Comparison of ENCODE assay signal across 8 mouse cellular contexts in genomic region chr9:22085022-22085834, GRCm38 (mm10). TPM values are rescaled to one million over a fixed set of nuclear protein-coding genes. Genes with fewer than 3 reads are reported as not detected.
A peak's percentile ranks its signal among the peaks of the same experiment; 100 is the strongest.
DNase-seq lines count a peak whose midpoint lies in the region; ATAC-seq and TF ChIP-seq lines count a peak whose summit lies in the region.

Gene Ecsit (minus strand): TSS chr9:22085438.

- H3K27me3 ChIP-seq in CH12.LX (replicated peaks): no peaks in the 10 kb centered on the region
- H3K27me3 ChIP-seq in forebrain, embryonic 11.5 days (ENCODE audit: control insufficient read depth, insufficient read depth, low read length): no peaks in the 10 kb centered on the region
- H3K27me3 ChIP-seq in heart, embryonic 16.5 days (ENCODE audit: control insufficient read depth, insufficient read depth, low read length): no peaks in the 10 kb centered on the region
- H3K27me3 ChIP-seq in liver, embryonic 15.5 days: no peaks in the 10 kb centered on the region
- H3K27me3 ChIP-seq in neural tube, embryonic 12.5 days (replicated peaks): no peaks in the 10 kb centered on the region

- in situ Hi-C loops in CH12.LX (cut with MboI; ENCODE audit: low pct_ligation_motif_present, low pct_unique_long_range_greater_than_20kb, low sequenced_read_pairs): no loop called here

- H3K4me2 ChIP-seq in CH12.LX (ENCODE audit: insufficient read depth, low read depth, poor library complexity, severe bottlenecking): peak within 1 kb of the TSS; percentile 76
- peak within 1 kb of the TSS; percentile 73 for H3K4me2 ChIP-seq in forebrain, embryonic 11.5 days (ENCODE audit: low read depth, low read length, severe bottlenecking)
- H3K4me2 ChIP-seq in heart, embryonic 16.5 days (ENCODE audit: low read depth, low read length): peak within 1 kb of the TSS; percentile 83
- peak within 1 kb of the TSS; percentile 72 for H3K4me2 ChIP-seq in liver, embryonic 15.5 days
- H3K4me2 ChIP-seq in neural tube, embryonic 12.5 days (replicated peaks): peak within 1 kb of the TSS; percentile 81

- dilution Hi-C loops in CH12.LX (cut with MboI; ENCODE audit: extremely low pct_ligation_motif_present, extremely low pct_unique_long_range_greater_than_20kb, low sequenced_read_pairs): no loop called here

- no peak for TF ChIP-seq RAD21 in CH12.LX (IDR thresholded peaks at IDR 0.05; ENCODE audit: low read depth, low read length)

- peak within 1 kb of the TSS; percentile 74 to 98 (median 96) for H3K4me3 ChIP-seq in CH12.LX (replicated peaks in 1 of 3; ENCODE audit: low read depth in 2 of 3, low read length in 2 of 3, poor library complexity in 1 of 3)
- peak within 1 kb of the TSS; percentile 79 for H3K4me3 ChIP-seq in forebrain, embryonic 11.5 days (ENCODE audit: low read depth, low read length)
- peak within 1 kb of the TSS; percentile 85 for H3K4me3 ChIP-seq in heart, embryonic 16.5 days (ENCODE audit: low read length)
- H3K4me3 ChIP-seq in liver, embryonic 15.5 days (replicated peaks): peak within 1 kb of the TSS; percentile 92
- H3K4me3 ChIP-seq in neural tube, embryonic 12.5 days: peak within 1 kb of the TSS; percentile 68

- DNase-seq in CH12.LX (ENCODE audit: extremely low read depth): peak; percentile 96
- peak; percentile 96 for DNase-seq in c-Kit-positive CD71-positive TER-119-negative erythroid progenitor cells, embryonic 14.5 days (ENCODE audit: low read depth)
- DNase-seq in forebrain, embryonic 11.5 days (ENCODE audit: low spot score): peak; percentile 92
- peak; percentile 93 to 98 for DNase-seq in kidney, postnatal 36 days
- DNase-seq in telencephalon, adult 2 months (ENCODE audit: low read depth, low spot score): peak; percentile 97

- peak within 1 kb of the TSS; percentile 75 for H3K9ac ChIP-seq in CH12.LX (ENCODE audit: insufficient read depth, low read depth)
- H3K9ac ChIP-seq in forebrain, embryonic 11.5 days (ENCODE audit: low read length): peak within 1 kb of the TSS; percentile 74
- H3K9ac ChIP-seq in heart, embryonic 16.5 days (ENCODE audit: low read length): peak within 1 kb of the TSS; percentile 86
- H3K9ac ChIP-seq in liver, embryonic 15.5 days: peak within 1 kb of the TSS; percentile 86
- H3K9ac ChIP-seq in neural tube, embryonic 12.5 days: peak within 1 kb of the TSS; percentile 67

- ATAC-seq in forebrain, embryonic 11.5 days (replicated peaks; ENCODE audit: low FRiP score): peak; percentile 98
- peak; percentile 99 for ATAC-seq in heart, embryonic 16.5 days (replicated peaks; ENCODE audit: extremely low read depth, insufficient read depth, low FRiP score)
- ATAC-seq in liver, embryonic 15.5 days (ENCODE audit: insufficient read depth): peak; percentile 99
- ATAC-seq in neural tube, embryonic 12.5 days (ENCODE audit: low FRiP score, low read depth): peak; percentile 98

- peaks cover 0 to 18% of the 10 kb centered on the region in 2 experiments; a peak in 2 of 4 replicates for H3K4me1 ChIP-seq in CH12.LX (ENCODE audit: control insufficient read depth in 1 of 2, insufficient read depth in 2 of 2)
- H3K4me1 ChIP-seq in forebrain, embryonic 11.5 days (replicated peaks; ENCODE audit: control insufficient read depth, insufficient read depth, low read length): peaks cover 2% of the 10 kb centered on the region; the same call in 1 of the 2 replicates
- peaks cover 7% of the 10 kb centered on the region for H3K4me1 ChIP-seq in heart, embryonic 16.5 days (ENCODE audit: control insufficient read depth, insufficient read depth, low read length)
- peaks cover 27% of the 10 kb centered on the region for H3K4me1 ChIP-seq in liver, embryonic 15.5 days (replicated peaks)
- peaks cover 13% of the 10 kb centered on the region for H3K4me1 ChIP-seq in neural tube, embryonic 12.5 days

- TF ChIP-seq CTCF in CH12.LX (conservative IDR thresholded peaks at IDR 0.05 in 1 of 2, IDR thresholded peaks at IDR 0.05 in 1 of 2; ENCODE audit: low read depth in 2 of 2, low read length in 2 of 2): no peak

- under 1% methylated on average over 48 of the region's 48 CpGs for WGBS in forebrain, embryonic 11.5 days
- WGBS in heart, embryonic 16.5 days: under 1% methylated on average over 48 of the region's 48 CpGs
- under 1% methylated on average over 48 of the region's 48 CpGs for WGBS in liver, embryonic 15.5 days (ENCODE audit: insufficient replicate concordance)
- WGBS in neural tube, embryonic 12.5 days: under 1% methylated on average over 48 of the region's 48 CpGs

- H3K27ac ChIP-seq in CH12.LX (ENCODE audit: insufficient read depth, low read depth): no peak within 1 kb of the TSS
- H3K27ac ChIP-seq in forebrain, embryonic 11.5 days (ENCODE audit: low read depth, low read length): no peak within 1 kb of the TSS
- H3K27ac ChIP-seq in heart, embryonic 16.5 days (ENCODE audit: low read length): peak within 1 kb of the TSS; percentile 83
- peak within 1 kb of the TSS; percentile 77 for H3K27ac ChIP-seq in liver, embryonic 15.5 days (replicated peaks)
- no peak within 1 kb of the TSS for H3K27ac ChIP-seq in neural tube, embryonic 12.5 days

- H3K36me3 ChIP-seq in CH12.LX (replicated peaks in 1 of 2; ENCODE audit: control insufficient read depth in 1 of 2, insufficient read depth in 1 of 2, low read length in 1 of 2): peaks cover 3 to 29% of the 10 kb centered on the region in 2 experiments
- H3K36me3 ChIP-seq in forebrain, embryonic 11.5 days (ENCODE audit: control insufficient read depth, insufficient read depth, low read length): no peaks in the 10 kb centered on the region
- no peaks in the 10 kb centered on the region for H3K36me3 ChIP-seq in heart, embryonic 16.5 days (ENCODE audit: control insufficient read depth, insufficient read depth)
- H3K36me3 ChIP-seq in liver, embryonic 15.5 days (replicated peaks): 0 out of 2 replicates have a peak, but pooled peaks cover 3% of the 10 kb centered on the region
- H3K36me3 ChIP-seq in neural tube, embryonic 12.5 days: no peaks in the 10 kb centered on the region

- TF ChIP-seq POLR2A in CH12.LX (IDR thresholded peaks at IDR 0.05; ENCODE audit: low read depth, low read length): peak; percentile 84

- no peak for TF ChIP-seq EP300 in CH12.LX (IDR thresholded peaks at IDR 0.05; ENCODE audit: low read length)

- H3K9me3 ChIP-seq in CH12.LX (replicated peaks; ENCODE audit: low read length): no peaks in the 10 kb centered on the region
- H3K9me3 ChIP-seq in forebrain, embryonic 11.5 days (ENCODE audit: control insufficient read depth, low read length): no peaks in the 10 kb centered on the region
- H3K9me3 ChIP-seq in heart, embryonic 16.5 days (replicated peaks; ENCODE audit: control insufficient read depth, low read length): no peaks in the 10 kb centered on the region
- no peaks in the 10 kb centered on the region for H3K9me3 ChIP-seq in liver, embryonic 15.5 days (replicated peaks)
- H3K9me3 ChIP-seq in neural tube, embryonic 12.5 days: no peaks in the 10 kb centered on the region

- peaks cover 3% of the 10 kb centered on the region; the same call in 1 of the 2 replicates for H3K79me2 ChIP-seq in CH12.LX (replicated peaks; ENCODE audit: control insufficient read depth, extremely low read depth, insufficient read depth, poor library complexity, severe bottlenecking)

TF ChIP-seq in CH12.LX, 34 proteins besides CTCF, POLR2A, EP300 and RAD21:
- TF ChIP-seq CHD1 (IDR thresholded peaks at IDR 0.05; ENCODE audit: low read depth, low read length) (no peak), ZC3H11A (IDR thresholded peaks at IDR 0.05; ENCODE audit: low read depth, low read length) (no peak), USF1 (IDR thresholded peaks at IDR 0.05; ENCODE audit: low read depth, low read length) (peak; percentile 33; the same call in 1 of the 2 replicates), NELFE (IDR thresholded peaks at IDR 0.05; ENCODE audit: low read depth, low read length) (peak; percentile 69), BHLHE40 (IDR thresholded peaks at IDR 0.05; ENCODE audit: low read depth, low read length) (peak; percentile 79), MAX (IDR thresholded peaks at IDR 0.05; ENCODE audit: low read length) (peak; percentile 81), SIN3A (IDR thresholded peaks at IDR 0.05; ENCODE audit: low read length) (peak; percentile 92), E2F4 (IDR thresholded peaks at IDR 0.05; ENCODE audit: insufficient replicate concordance, low read depth, low read length) (no peak), TBP (conservative IDR thresholded peaks at IDR 0.05; ENCODE audit: low read depth, low read length) (0 out of 2 replicates have a peak, but pooled peaks have one; percentile 37), UBTF (IDR thresholded peaks at IDR 0.05; ENCODE audit: low read depth, low read length) (no peak), MXI1 (IDR thresholded peaks at IDR 0.05; ENCODE audit: low read depth, low read length) (peak; percentile 99), RCOR1 (conservative IDR thresholded peaks at IDR 0.05; ENCODE audit: low read depth, low read length) (no peak), ELF1 (IDR thresholded peaks at IDR 0.05; ENCODE audit: low read depth, low read length) (peak; percentile 88), HCFC1 (IDR thresholded peaks at IDR 0.05; ENCODE audit: low read depth, low read length) (peak; percentile 63), NRF1 (IDR thresholded peaks at IDR 0.05; ENCODE audit: low read depth, low read length) (0 out of 2 replicates have a peak, but pooled peaks have one; percentile 9), CHD2 (IDR thresholded peaks at IDR 0.05; ENCODE audit: low read length) (peak; percentile 41; the same call in 1 of the 2 replicates), POLR2AphosphoS2 (IDR thresholded peaks at IDR 0.05; ENCODE audit: low read depth, low read length) (0 out of 2 replicates have a peak, but pooled peaks have one; percentile 64), MYC (IDR thresholded peaks at IDR 0.05; ENCODE audit: low read depth, low read length) (peak; percentile 77), TCF12 (IDR thresholded peaks at IDR 0.05; ENCODE audit: low read depth, low read length) (no peak), MEF2A (IDR thresholded peaks at IDR 0.05; ENCODE audit: borderline replicate concordance, low read depth, low read length) (no peak; the same call in 1 of the 2 replicates)

RNA-seq across cellular contexts. Expression of gene Ecsit, which starts in this region (rescaled TPM):
- total RNA-seq in CH12.LX (2012; rRNA removed) (57.1 and 59.4 TPM in 2 replicates), CH12.LX (2014; rRNA removed) (37.7 and 38.7 TPM in 2 replicates)
- 45.2 and 48.5 TPM in 2 replicates for polyA plus RNA-seq in CH12.LX (2012; ENCODE audit: insufficient read length, low read depth)
- 34.6 and 39.6 TPM in 2 replicates for polyA plus RNA-seq in forebrain, embryonic 11.5 days (2014; fragmentation: Nextera tagmentation; extraction: Ambion mirVana)
- polyA plus RNA-seq in heart, embryonic 16.5 days (2015; fragmentation: Nextera tagmentation; extraction: Ambion mirVana): 68.8 and 73.1 TPM in 2 replicates
- polyA plus RNA-seq in liver, embryonic 15.5 days (2015; fragmentation: Nextera tagmentation; extraction: Ambion mirVana): 21.9 and 26.2 TPM in 2 replicates
- 46.7 and 47.3 TPM in 2 replicates for polyA plus RNA-seq in neural tube, embryonic 12.5 days (2016; fragmentation: Nextera tagmentation; extraction: Ambion mirVana)

Comparison
In these comparisons a context has a peak if more than half of its experiments do, and no peak if none do; other contexts are left out.
1. H3K27ac ChIP-seq: peak in heart, embryonic 16.5 days (single experiment) and liver, embryonic 15.5 days (single experiment); none in CH12.LX (single experiment), forebrain, embryonic 11.5 days (single experiment) and neural tube, embryonic 12.5 days (single experiment).
2. Peak in every context shown above with its lines, with median percentiles within 50 percentile points of each other: DNase-seq, H3K4me2 ChIP-seq, H3K4me3 ChIP-seq, H3K9ac ChIP-seq and ATAC-seq.